Mouse (Mus musculus) forebrain, embryonic 13.5 days (tissue): ENCODE measurements around the gene Gm29797. TPM values are rescaled to one million over a fixed set of nuclear protein-coding genes. Genes with fewer than 3 reads are reported as not detected.

Experiments
- ATAC-seq: fragments of 200-750 bp; cut with Nextera tagmentation; 2 replicates; pipeline ENCODE4 v1.8.0; 2017
- H3K27ac ChIP-seq: fragments of 300-500 bp; sonication (generic); 2 replicates; pipeline ENCODE4 v1.5.1; 2015; ENCODE audit warnings: inconsistent platforms, mild to moderate bottlenecking, moderate library complexity
- H3K27me3 ChIP-seq: fragments of 300-500 bp; sonication (generic); 2 replicates; pipeline ENCODE4 v1.6.1; 2015; ENCODE audit warnings: mild to moderate bottlenecking, inconsistent platforms
- H3K36me3 ChIP-seq: fragments of 300-500 bp; sonication (generic); 2 replicates; pipeline ENCODE4 v1.6.1; 2015; ENCODE audit warnings: mild to moderate bottlenecking, inconsistent platforms; ENCODE audit not compliant: poor library complexity, severe bottlenecking
- H3K4me1 ChIP-seq: fragments of 300-500 bp; sonication (generic); 2 replicates; pipeline ENCODE4 v1.6.1; 2015; ENCODE audit warnings: inconsistent platforms
- H3K4me2 ChIP-seq: fragments of 300-500 bp; sonication (generic); 2 replicates; pipeline ENCODE4 v1.6.1; 2015; ENCODE audit warnings: inconsistent platforms, mild to moderate bottlenecking, moderate library complexity
- H3K4me3 ChIP-seq: fragments of 300-500 bp; sonication (generic); 2 replicates; pipeline ENCODE4 v1.5.1; 2015; ENCODE audit warnings: mild to moderate bottlenecking, inconsistent platforms
- H3K9ac ChIP-seq: fragments of 300-500 bp; sonication (generic); 2 replicates; pipeline ENCODE4 v1.6.1; 2015; ENCODE audit warnings: mild to moderate bottlenecking, inconsistent platforms
- H3K9me3 ChIP-seq: fragments of 300-500 bp; sonication (generic); replicated peaks from 2 replicates; pipeline ENCODE4 v1.6.1; 2016; ENCODE audit warnings: inconsistent platforms
- WGBS: fragments of 180-500 bp; shearing (Covaris S2); methylation state at CpG from one replicate; pipeline ENCODE4 v1.1.7; 2015; 5-methylcytosine and 5-hydroxymethylcytosine counted together
- polyA plus RNA-seq: library from polyadenylated mRNA; unstranded; fragments of >200 nt; fragmentation: Nextera tagmentation; extraction: Ambion mirVana; gene quantifications from 2 replicates; pipeline ENCODE4 v1.2.1, GENCODE M21; 2015

Gm29797 gene
- polyA plus RNA-seq, 1 experiment from 2014 or later: 0.23 TPM

GRCm38 (mm10) chr2:181657441-181657840, 607 bp downstream of the Gm29797 start:
- H3K4me2 ChIP-seq: no peak overlapping the region
- ATAC-seq: no peak
- WGBS: 76% methylated on average over 2 of the region's 2 CpGs
- H3K9me3 ChIP-seq: no peaks in the 10 kb centered on the region
- no peaks in the 10 kb centered on the region for H3K27me3 ChIP-seq
- H3K4me3 ChIP-seq: no peak overlapping the region
- no peaks in the 10 kb centered on the region; the same call in 1 of the 2 replicates for H3K4me1 ChIP-seq
- no peak overlapping the region for H3K9ac ChIP-seq
- no peak overlapping the region for H3K27ac ChIP-seq
- H3K36me3 ChIP-seq: peaks cover 55% of the 10 kb centered on the region

- no peak for ATAC-seq
- no peak overlapping the region for H3K4me2 ChIP-seq
- no peaks in the 10 kb centered on the region for H3K27me3 ChIP-seq
- no peak overlapping the region for H3K4me3 ChIP-seq
- 83% methylated on average over 7 of the region's 7 CpGs for WGBS
- H3K36me3 ChIP-seq: peaks cover 44% of the 10 kb centered on the region
- no peaks in the 10 kb centered on the region for H3K9me3 ChIP-seq
- no peak overlapping the region for H3K27ac ChIP-seq
- H3K9ac ChIP-seq: no peak overlapping the region
- no peaks in the 10 kb centered on the region; the same call in 1 of the 2 replicates for H3K4me1 ChIP-seq
Measured at GRCm38 (mm10) chr2:181658528-181658927, 1.7 kb downstream of the Gm29797 start.

GRCm38 (mm10) chr2:181658930-181659555, 2.2 kb downstream of the Gm29797 start:
- Histone ChIP-seq H3K4me2 (no peak overlapping the region), H3K9ac (no peak overlapping the region), H3K27me3 (no peaks in the 10 kb centered on the region), H3K4me3 (no peak overlapping the region), H3K36me3 (peaks cover 39% of the 10 kb centered on the region), H3K27ac (no peak overlapping the region; the same call in 1 of the 2 replicates), H3K9me3 (no peaks in the 10 kb centered on the region), H3K4me1 (no peaks in the 10 kb centered on the region; the same call in 1 of the 2 replicates)
- 40% methylated on average over 17 of the region's 17 CpGs for WGBS
- peak; percentile 48 for ATAC-seq

GRCm38 (mm10) chr2:181659609-181660055, 2.8 kb downstream of the Gm29797 start:
- Histone ChIP-seq H3K4me2 (no peak overlapping the region), H3K4me1 (no peaks in the 10 kb centered on the region; the same call in 1 of the 2 replicates), H3K9ac (no peak overlapping the region), H3K27me3 (no peaks in the 10 kb centered on the region), H3K27ac (no peak overlapping the region; the same call in 1 of the 2 replicates), H3K36me3 (peaks cover 34% of the 10 kb centered on the region), H3K9me3 (no peaks in the 10 kb centered on the region), H3K4me3 (no peak overlapping the region)
- 8% methylated on average over 9 of the region's 9 CpGs for WGBS
- ATAC-seq: peak; percentile 76; the same call in 1 of the 2 replicates

- no peak overlapping the region for H3K27ac ChIP-seq
- no peak overlapping the region for H3K4me2 ChIP-seq
- H3K27me3 ChIP-seq: peaks cover 2% of the 10 kb centered on the region
- no peak for ATAC-seq
- H3K9me3 ChIP-seq: no peaks in the 10 kb centered on the region
- H3K4me3 ChIP-seq: no peak overlapping the region
- no peaks in the 10 kb centered on the region; the same call in 1 of the 2 replicates for H3K4me1 ChIP-seq
- 89% methylated on average over 3 of the region's 3 CpGs for WGBS
- peaks cover 6% of the 10 kb centered on the region; the same call in 1 of the 2 replicates for H3K36me3 ChIP-seq
- H3K9ac ChIP-seq: no peak overlapping the region
Measured at GRCm38 (mm10) chr2:181662620-181663297, 5.9 kb downstream of the Gm29797 start.

GRCm38 (mm10) chr2:181663298-181663630, 6.4 kb downstream of the Gm29797 start:
- H3K9me3 ChIP-seq: no peaks in the 10 kb centered on the region
- H3K4me1 ChIP-seq: no peaks in the 10 kb centered on the region; the same call in 1 of the 2 replicates
- 35% methylated on average over 4 of the region's 4 CpGs for WGBS
- ATAC-seq: no peak
- H3K36me3 ChIP-seq: peaks cover 3% of the 10 kb centered on the region; the same call in 1 of the 2 replicates
- H3K4me2 ChIP-seq: no peak overlapping the region
- no peak overlapping the region for H3K4me3 ChIP-seq
- no peak overlapping the region for H3K9ac ChIP-seq
- no peak overlapping the region for H3K27ac ChIP-seq
- peaks cover 7% of the 10 kb centered on the region for H3K27me3 ChIP-seq

- Histone ChIP-seq H3K27ac (no peak overlapping the region), H3K4me1 (peaks cover 21% of the 10 kb centered on the region), H3K9ac (peak overlapping the region; percentile 22; the same call in 1 of the 2 replicates), H3K27me3 (peaks cover 76% of the 10 kb centered on the region), H3K4me3 (peak overlapping the region; percentile 38), H3K36me3 (no peaks in the 10 kb centered on the region), H3K9me3 (no peaks in the 10 kb centered on the region), H3K4me2 (peak overlapping the region; percentile 61)
- no peak for ATAC-seq
- WGBS: 3% methylated on average over 56 of the region's 56 CpGs
Measured at GRCm38 (mm10) chr2:181670285-181670912, 13.6 kb downstream of the Gm29797 start.

- H3K27ac ChIP-seq: no peak overlapping the region
- 1% methylated on average over 41 of the region's 41 CpGs for WGBS
- peak overlapping the region; percentile 61 for H3K4me2 ChIP-seq
- H3K27me3 ChIP-seq: peaks cover 76% of the 10 kb centered on the region
- no peaks in the 10 kb centered on the region for H3K36me3 ChIP-seq
- ATAC-seq: no peak
- H3K4me3 ChIP-seq: peak overlapping the region; percentile 38
- peak overlapping the region; percentile 22; the same call in 1 of the 2 replicates for H3K9ac ChIP-seq
- H3K4me1 ChIP-seq: peaks cover 26% of the 10 kb centered on the region
- H3K9me3 ChIP-seq: no peaks in the 10 kb centered on the region
Measured at GRCm38 (mm10) chr2:181670913-181671311, 14.1 kb downstream of the Gm29797 start.

- H3K4me2 ChIP-seq: peak within 1 kb of the TSS; percentile 61
- H3K27me3 ChIP-seq: peaks cover 76% of the 10 kb centered on the region
- H3K36me3 ChIP-seq: no peaks in the 10 kb centered on the region
- no peak within 1 kb of the TSS for H3K27ac ChIP-seq
- peak within 1 kb of the TSS; percentile 38 for H3K4me3 ChIP-seq
- under 1% methylated on average over 43 of the region's 43 CpGs for WGBS
- peaks cover 30% of the 10 kb centered on the region for H3K4me1 ChIP-seq
- ATAC-seq: peak; percentile 31; the same call in 1 of the 2 replicates
- H3K9ac ChIP-seq: peak within 1 kb of the TSS; percentile 22; the same call in 1 of the 2 replicates
- no peaks in the 10 kb centered on the region for H3K9me3 ChIP-seq
Measured at GRCm38 (mm10) chr2:181671326-181671725, 14.5 kb downstream of the Gm29797 start, which contains the start of gene Sox18. Gene Sox18, minus strand, starts transcription at chr2:181671640.

GRCm38 (mm10) chr2:181671984-181672383, 15.2 kb downstream of the Gm29797 start:
- H3K4me2 ChIP-seq: 0 out of 2 replicates have a peak overlapping the region, but pooled peaks have one; percentile 61
- H3K4me1 ChIP-seq: peaks cover 32% of the 10 kb centered on the region
- 21% methylated on average over 7 of the region's 7 CpGs for WGBS
- no peaks in the 10 kb centered on the region for H3K36me3 ChIP-seq
- H3K9me3 ChIP-seq: no peaks in the 10 kb centered on the region
- no peak for ATAC-seq
- no peak overlapping the region for H3K9ac ChIP-seq
- peaks cover 76% of the 10 kb centered on the region for H3K27me3 ChIP-seq
- H3K4me3 ChIP-seq: peak overlapping the region; percentile 38; the same call in 1 of the 2 replicates
- no peak overlapping the region for H3K27ac ChIP-seq

GRCm38 (mm10) chr2:181673501-181673900, 16.7 kb downstream of the Gm29797 start:
- ATAC-seq: no peak
- H3K27ac ChIP-seq: no peak overlapping the region
- no peak overlapping the region for H3K9ac ChIP-seq
- H3K4me3 ChIP-seq: no peak overlapping the region
- no peaks in the 10 kb centered on the region for H3K9me3 ChIP-seq
- H3K36me3 ChIP-seq: no peaks in the 10 kb centered on the region
- peaks cover 32% of the 10 kb centered on the region for H3K4me1 ChIP-seq
- 67% methylated on average over 1 of the region's 1 CpGs for WGBS
- H3K4me2 ChIP-seq: no peak overlapping the region
- peaks cover 67% of the 10 kb centered on the region for H3K27me3 ChIP-seq

- no peak overlapping the region for H3K4me3 ChIP-seq
- no peak overlapping the region for H3K9ac ChIP-seq
- no peak overlapping the region for H3K27ac ChIP-seq
- H3K4me2 ChIP-seq: no peak overlapping the region
- WGBS: 87% methylated on average over 4 of the region's 4 CpGs
- no peaks in the 10 kb centered on the region for H3K36me3 ChIP-seq
- peaks cover 53% of the 10 kb centered on the region for H3K27me3 ChIP-seq
- ATAC-seq: no peak
- no peaks in the 10 kb centered on the region for H3K9me3 ChIP-seq
- H3K4me1 ChIP-seq: peaks cover 38% of the 10 kb centered on the region
Measured at GRCm38 (mm10) chr2:181674934-181675333, 18.1 kb downstream of the Gm29797 start.
